Mouse (Mus musculus) olfactory bulb, adult 2 months (tissue): Measurements from ENCODE around the gene Gm13420.

Source experiments
- CTCF ChIP-seq: fragments of 200-500 bp; IDR thresholded peaks from 2 replicates; pipeline ENCODE4 v1.5.1; 2012; ENCODE audit warnings: low read depth, mild to moderate bottlenecking, low read length, moderate library complexity; ENCODE audit not compliant: insufficient read depth
- POLR2A ChIP-seq: fragments of 200-500 bp; IDR thresholded peaks from 2 replicates; pipeline ENCODE4 v1.6.1; 2012; ENCODE audit warnings: mild to moderate bottlenecking, low read depth, low read length, moderate library complexity; ENCODE audit not compliant: insufficient read depth

GRCm38 (mm10) chr2:29752397-29752796, 912 bp upstream of the Gm13420 start:
- TF ChIP-seq POLR2A (no peak), CTCF (no peak)
